Mouse (Mus musculus): ENCODE measurements around the gene Bmp4.

Gene Bmp4

DNA sequence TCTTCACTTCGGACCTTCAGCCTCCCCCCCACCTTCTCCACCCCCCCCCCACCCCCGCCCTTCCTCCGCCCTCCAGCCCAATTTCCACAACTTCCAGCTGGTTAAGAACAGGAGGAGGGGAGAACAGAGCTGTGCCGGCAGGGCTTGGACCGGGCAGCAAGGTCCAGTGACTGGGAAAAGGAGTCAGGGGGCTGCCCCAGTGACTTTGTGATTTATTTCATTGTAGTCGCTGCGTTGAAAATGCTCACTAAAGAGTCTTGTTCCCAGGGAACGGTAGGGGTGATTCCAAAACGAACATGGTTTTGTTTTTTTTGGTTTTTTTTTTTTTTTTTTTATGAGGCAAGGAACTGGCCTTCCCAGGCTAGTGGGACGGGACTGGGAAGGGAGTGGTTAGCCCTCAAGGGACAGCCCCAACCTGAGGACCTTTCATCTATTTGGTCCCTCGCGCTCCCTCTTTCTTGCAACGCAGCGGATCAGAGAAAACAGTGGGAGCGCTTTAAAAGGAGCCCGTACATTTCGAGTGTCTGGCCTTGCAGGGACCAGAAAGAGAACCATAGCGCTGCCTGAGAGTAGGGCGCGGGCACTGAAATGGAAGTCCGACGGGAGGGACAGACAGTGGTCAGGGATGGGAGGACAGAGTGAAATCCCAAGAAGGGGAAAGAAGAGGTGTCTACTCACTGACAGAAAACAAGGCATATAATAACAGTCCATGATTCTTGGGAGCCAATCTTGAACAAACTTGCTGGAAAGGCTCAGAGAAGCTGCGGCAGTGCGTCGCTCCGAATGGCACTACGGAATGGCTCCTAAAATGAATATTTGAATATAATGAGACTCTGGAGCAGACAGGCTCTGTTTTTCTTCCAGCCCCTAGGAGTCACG, 3.8 kb downstream of the Bmp4 start:
- DNase-seq (ENCODE audit: low read depth, low spot score), result no peak

DNA sequence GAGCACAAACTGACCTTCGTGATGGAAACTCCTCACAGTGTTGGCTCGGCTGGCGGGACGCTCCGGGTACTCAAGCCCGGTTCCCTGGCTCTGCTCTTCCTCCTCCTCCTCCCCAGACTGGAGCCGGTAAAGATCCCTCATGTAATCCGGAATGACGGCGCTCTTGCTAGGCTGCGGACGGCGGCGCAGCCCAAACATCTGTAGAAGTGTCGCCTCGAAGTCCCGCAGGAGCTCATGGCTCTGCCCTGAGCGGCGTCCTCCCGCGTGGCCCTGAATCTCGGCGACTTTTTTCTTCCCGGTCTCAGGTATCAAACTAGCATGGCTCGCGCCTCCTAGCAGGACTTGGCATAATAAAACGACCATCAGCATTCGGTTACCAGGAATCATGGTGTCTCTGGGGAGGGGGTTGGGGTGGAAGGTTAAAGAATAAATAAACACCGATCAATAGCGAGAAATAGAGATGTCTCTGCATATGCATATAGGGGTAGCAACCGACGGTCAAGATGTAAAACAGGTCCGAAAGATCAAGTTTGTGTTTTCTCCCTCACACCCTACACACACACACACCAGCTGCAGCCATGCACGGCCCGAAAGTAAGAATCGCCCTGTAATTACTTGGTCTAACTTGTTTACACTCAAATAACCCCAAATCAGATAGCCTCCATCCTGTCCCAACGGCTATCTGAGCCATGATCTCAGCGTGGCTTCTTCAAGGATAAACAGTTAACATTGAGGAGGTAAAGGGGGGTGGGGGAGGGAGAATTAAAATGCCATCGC, 4.6 kb downstream of the Bmp4 start:
- no peak for DNase-seq (ENCODE audit: low read depth, low spot score)

DNA sequence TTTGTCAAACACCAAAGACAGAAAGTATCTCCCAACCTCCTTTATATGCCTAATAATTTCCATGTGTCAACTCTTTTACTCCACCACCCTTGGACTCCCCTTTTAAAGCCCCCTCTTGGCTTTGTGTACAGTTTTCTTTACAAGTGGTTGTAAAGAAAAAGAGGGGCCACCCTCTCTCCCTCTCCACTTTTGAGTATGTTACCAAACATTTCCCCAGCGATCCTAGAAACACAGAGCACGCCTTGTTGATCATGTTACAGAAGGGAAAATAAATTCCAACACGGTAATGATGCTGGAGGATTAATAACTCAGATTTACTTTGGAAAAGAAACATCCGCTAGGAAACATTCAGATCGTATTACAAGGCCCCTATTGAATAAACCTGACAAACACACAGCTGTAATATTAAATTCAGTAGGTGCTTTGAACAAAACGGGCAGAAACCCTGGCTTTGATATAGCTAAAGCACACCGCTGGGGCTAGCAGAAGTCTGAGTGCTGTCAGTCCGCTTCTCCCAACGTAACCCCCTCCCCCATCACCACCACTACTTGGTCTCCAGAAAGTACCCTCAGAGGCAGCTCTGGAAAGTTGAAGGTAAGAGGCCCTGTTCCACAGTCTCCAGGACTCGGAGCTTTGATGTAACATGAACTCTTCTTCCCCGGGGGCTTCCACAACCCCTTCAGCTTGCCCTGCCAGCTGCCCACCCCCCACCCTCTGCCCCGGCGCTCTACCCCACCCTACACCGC, 5.3 kb downstream of the Bmp4 start:
- DNase-seq (ENCODE audit: low read depth, low spot score), result no peak

DNA sequence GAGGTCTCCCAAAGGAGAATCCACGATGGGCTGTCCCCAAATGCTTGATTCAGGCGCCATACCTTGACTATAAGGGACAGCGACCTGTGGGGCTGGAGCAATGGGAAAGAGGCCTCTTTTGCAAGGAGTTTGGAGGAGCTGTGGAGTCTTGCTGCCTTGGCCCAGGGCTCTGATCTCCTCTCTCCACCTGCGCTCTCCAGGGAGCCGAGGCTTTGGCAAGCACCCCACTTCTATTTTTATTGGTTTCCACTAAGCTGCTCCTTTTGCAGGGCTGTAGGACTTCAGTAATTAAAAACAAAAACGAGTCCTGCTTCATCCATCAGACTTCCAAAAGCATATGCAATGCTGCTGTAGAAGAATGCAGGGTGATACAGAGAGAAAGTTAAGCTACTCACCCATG, 9.0 kb downstream of the Bmp4 start:
- DNase-seq (ENCODE audit: low read depth, low spot score), result no peak

DNA sequence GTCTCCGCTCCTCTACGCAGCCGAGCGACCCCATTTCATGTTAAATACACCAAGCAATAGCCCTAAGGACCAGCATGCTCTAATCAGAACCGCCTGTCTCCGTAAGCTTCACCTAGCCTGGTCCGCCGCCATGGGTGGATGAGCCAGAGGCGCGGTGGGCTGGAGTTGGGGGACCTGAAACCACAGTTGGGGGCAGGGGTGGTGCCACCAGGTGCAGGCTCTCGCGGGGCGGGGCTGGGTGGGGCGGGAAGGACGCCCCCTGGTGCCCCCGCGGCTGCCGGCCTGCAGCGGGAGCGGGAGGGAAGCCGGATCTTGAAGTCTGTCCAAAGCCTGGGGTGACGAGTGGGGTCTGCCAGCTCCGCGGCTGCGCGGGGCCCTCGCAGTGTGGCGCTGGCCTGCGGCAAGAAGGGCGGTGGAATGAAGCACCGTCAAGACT, 10.2 kb downstream of the Bmp4 start:
- no peak for DNase-seq (ENCODE audit: low read depth, low spot score)

DNA sequence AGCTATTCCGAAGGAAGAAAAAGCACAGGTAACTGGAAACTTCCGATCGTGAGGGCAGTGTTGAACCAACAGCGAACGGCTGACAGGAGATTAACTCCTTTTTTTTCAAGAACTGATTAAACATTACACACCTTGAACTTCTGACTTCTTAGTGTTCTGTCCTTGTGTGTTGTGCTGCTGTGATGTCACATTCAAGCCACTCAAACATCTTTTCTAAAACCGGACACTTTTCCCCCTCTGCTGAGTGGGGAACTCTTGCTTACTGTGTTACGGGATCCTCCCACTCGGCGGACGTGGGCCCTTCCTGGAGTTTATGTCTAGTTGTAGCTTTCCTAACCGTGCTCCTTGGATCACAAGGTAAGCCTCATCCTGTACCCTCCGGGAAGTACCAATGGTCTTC, 11.2 kb downstream of the Bmp4 start, which contains the start of gene Gm15217:
Gene Gm15217 (plus strand): TSS at position 130 of the 400 bp plus-strand sequence.
- no peak for DNase-seq (ENCODE audit: low read depth, low spot score)

DNA sequence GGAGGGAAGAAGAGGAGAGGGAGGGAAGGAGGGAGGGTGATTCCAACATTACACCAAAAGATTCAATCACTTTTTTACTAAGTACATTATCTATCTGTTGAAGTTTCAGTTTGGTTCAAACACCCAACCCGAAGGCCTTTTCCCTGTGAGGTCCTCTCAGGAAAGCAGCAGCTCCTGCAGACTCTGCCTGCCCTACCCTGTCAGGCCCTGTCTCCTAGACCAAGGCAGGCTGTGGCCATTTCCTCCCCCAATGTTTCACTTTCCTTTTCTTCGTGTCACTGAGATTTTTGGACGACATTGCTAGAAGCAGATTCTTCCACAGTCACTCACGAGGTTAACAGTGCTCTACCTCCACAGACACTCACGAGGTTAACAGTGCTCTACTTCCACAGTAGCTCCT, 14.7 kb downstream of the Bmp4 start:
- no peak for DNase-seq (ENCODE audit: low read depth, low spot score)

DNA sequence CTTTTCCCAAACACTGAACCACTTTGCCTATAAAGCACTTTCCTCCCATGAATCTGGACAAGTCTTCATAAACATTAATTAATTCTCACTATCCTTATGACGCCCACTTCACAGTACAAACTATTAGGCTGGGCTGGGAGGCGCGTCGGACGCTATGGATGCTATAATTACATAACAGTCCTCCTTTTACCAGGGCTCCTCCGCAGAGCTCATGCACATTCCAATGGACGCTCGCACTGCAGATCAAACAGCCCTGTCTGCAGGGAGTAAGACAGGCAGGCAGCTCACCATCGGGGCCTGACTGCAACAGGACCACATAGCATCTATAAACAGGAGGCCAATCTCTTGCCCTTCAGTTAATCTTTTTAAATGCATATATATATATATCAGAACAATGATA, 18.0 kb downstream of the Bmp4 start:
- no peak for DNase-seq (ENCODE audit: low read depth, low spot score)

DNA sequence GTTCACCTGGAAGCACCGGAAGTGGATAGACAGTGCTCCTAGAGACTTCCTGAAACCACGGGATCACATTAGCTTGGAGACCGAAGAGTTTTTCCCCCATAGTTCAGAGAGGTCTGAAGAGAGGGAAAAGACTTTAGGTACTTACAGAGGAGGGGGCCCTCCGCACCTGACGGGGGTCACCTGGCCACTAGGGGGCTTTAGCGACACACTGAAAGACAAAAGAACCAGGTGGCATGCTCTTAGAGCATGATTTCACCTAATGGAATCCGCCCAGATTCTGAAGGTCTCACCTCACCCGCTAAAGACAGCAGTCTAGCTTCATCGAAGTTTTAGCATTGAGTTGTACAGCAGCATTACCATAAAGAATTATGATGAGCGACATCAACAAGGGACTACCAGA, 27.3 kb downstream of the Bmp4 start:
- no peak for DNase-seq (ENCODE audit: low read depth, low spot score)

DNA sequence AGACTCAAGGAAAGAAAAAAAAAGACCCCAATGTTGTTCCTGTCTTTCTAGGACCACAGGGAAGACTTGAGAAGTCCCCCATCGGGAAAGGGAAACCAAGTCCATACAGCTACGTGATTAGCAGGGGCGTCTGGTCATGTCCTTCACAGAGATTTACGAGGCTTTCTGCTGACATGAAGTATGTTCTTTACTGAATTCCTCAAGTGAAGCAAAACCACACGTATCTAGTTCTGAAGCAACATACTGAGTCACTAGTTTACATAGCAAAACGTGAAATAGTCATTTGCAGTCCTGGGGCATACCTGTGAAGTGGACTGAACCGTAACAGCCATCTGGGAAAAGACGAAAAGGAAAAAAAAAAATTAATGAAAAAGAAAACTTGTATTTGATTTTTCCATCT, 32.8 kb downstream of the Bmp4 start:
- no peak for DNase-seq (ENCODE audit: low read depth, low spot score)

DNA sequence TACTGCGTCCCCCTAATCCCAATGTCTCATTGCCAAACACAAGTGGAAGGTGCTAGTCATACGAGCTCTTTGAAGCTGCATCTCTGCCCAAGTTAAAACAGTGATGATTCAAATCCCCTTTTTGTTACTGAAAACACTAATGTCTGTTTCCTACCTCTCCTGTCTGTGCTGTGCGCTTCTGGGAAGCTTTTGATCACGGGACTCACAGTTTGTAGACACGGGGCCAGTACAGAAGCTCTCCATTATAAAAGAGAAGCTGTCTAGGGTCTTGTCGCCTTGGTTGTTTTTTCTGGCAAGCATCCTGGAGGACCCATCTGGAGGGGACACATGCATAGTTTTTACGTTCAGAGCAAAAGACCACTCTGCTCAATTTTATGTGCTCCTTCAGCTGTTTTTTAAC, 33.2 kb downstream of the Bmp4 start:
- DNase-seq (ENCODE audit: low read depth, low spot score), result no peak

DNA sequence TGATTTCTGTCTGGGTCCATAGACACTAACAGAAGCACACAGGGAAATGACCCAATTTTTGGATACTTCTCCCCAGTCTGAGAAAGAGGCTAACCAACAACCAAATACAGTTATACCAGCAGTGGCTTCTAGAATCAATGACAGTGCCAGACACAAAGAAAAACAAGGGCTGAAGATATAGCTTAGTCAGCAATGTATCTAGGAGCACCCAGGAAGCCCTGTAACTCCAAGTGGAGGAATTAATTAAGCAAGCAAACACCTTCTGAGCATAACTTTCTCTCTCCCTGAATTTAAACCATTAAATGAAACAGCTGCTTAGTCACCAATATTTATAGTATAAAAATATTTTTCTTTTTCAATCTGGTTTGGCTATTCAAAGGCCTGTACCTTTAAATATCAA, 45.7 kb downstream of the Bmp4 start:
- no peak for DNase-seq (ENCODE audit: low read depth, low spot score)

DNA sequence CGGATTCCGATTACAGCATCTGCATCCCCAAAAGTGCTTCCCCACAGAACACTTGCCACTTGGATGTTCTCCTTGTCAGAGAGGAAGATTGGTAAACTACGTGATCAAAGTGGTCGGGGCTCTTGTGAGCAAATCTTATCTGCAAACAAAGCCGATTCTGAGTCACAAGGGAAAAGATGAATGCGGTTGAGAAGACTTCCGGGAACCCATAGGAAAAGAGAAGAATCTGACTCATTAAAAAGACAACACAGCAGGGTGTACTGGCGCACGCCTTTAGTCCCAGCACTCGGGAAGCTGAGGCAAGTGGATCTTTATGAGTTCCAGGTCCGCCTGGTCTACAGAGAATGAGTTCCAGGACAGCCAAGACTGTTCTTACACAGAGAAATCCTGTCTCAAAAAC, 51.7 kb downstream of the Bmp4 start:
- no peak for DNase-seq (ENCODE audit: low read depth, low spot score)
